Mouse (Mus musculus) erythroblast, embryonic 14.5 days (primary cell): ENCODE results near the gene Akap8.

Experiments
- GATA1 ChIP-seq: IDR thresholded peaks from 2 replicates; pipeline ENCODE4 v1.6.1; 2012; ENCODE audit warnings: low read length, inconsistent platforms, mixed read lengths
- TAL1 ChIP-seq: IDR thresholded peaks from 3 replicates; pipeline ENCODE4 v1.6.1; 2012; ENCODE audit warnings: low read length, inconsistent platforms, mixed read lengths

DNA sequence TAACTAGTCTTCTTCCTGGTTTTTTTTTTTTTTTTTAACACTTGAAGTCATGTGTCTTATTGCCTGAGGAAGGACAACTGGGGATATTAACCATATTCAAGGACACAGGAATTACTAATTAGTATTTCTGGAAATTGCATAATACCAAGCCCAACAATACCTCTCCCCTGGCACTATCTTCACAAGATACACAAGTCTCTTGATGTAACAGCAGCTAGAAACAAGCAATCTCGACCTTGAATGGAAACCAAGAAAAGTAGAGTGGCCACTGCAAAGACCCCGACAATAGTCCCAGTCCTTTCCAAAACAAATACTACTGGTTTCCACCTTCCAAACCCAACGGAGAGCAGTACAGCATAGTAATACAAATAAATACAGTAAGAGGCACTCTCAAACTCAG is 45.5 kb downstream of the Akap8 start:
- TF ChIP-seq TAL1 (no peak), GATA1 (no peak)
